In the genomic region with DNA sequence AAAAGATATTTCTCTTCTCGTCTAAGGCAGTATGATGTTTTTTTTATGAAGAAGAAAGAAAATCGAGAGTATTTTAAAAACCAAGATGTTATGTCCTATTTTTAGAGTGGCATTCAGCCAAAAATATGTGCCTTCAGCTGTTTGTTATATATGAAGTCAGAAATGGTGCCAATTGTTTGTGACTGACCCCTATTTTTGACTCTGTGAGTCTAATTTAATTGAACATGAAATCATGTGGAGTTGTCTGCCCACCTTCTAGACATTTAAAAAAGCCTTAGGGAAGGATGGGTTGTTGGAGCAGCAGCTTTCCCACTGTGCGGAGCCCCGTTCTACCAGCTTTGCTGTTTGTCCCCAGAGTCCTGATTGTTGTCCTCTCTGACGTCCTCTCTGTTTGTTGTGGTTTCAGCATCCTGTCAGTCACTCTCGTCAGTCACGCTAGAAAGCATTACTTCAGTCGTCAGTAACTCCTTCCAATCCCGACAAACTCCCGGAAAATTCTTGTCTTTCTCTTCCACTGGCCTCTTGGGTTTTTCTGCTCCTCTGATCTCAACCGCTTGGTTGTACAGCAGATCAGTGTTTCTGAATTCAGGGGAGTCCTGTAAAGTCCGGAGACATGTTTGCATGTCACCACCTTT, we compare ENCODE assay signal across 11 mouse cellular contexts. TPM values are rescaled to one million over a fixed set of nuclear protein-coding genes. Genes with fewer than 3 reads are reported as not detected.
A peak's percentile ranks its signal among the peaks of the same experiment; 100 is the strongest.
DNase-seq lines count a peak whose midpoint lies in the region; ATAC-seq lines count a peak whose summit lies in the region.
"Had no signal": no experiment of that assay in that cellular context is flagged by ENCODE, and none has a peak within 500 bp of the region (broad histone marks: within the 10 kb centered on the region; RNA-seq: fewer than 3 reads in every experiment).

No protein-coding gene starts in this region.

- H3K9ac ChIP-seq in midbrain, embryonic 12.5 days (replicated peaks), result no peak overlapping the region
- H3K9ac ChIP-seq in midbrain, embryonic 11.5 days (ENCODE audit: low read length), result no peak overlapping the region
- H3K9ac ChIP-seq in forebrain, embryonic 15.5 days (replicated peaks), result no peak overlapping the region
- H3K9ac ChIP-seq in neural tube, embryonic 15.5 days (replicated peaks), result no peak overlapping the region
- H3K9ac ChIP-seq: limb, embryonic 15.5 days had no signal

- peaks cover 15% of the 10 kb centered on the region; the same call in 1 of the 2 replicates for H3K4me1 ChIP-seq in midbrain, embryonic 12.5 days
- peaks cover 4% of the 10 kb centered on the region; the same call in 1 of the 2 replicates for H3K4me1 ChIP-seq in midbrain, embryonic 11.5 days (ENCODE audit: control insufficient read depth, insufficient read depth, low read length)
- peaks cover 26% of the 10 kb centered on the region for H3K4me1 ChIP-seq in forebrain, embryonic 15.5 days
- peaks cover 22% of the 10 kb centered on the region for H3K4me1 ChIP-seq in neural tube, embryonic 15.5 days

- no peaks in the 10 kb centered on the region for H3K9me3 ChIP-seq in midbrain, embryonic 12.5 days
- H3K9me3 ChIP-seq in midbrain, embryonic 11.5 days (ENCODE audit: control insufficient read depth, low read length), result no peaks in the 10 kb centered on the region
- no peaks in the 10 kb centered on the region for H3K9me3 ChIP-seq in forebrain, embryonic 15.5 days
- H3K9me3 ChIP-seq in neural tube, embryonic 15.5 days (replicated peaks), result no peaks in the 10 kb centered on the region
- H3K9me3 ChIP-seq: limb, embryonic 15.5 days; megakaryocyte, embryonic 14.5 days had no signal

- H3K36me3 ChIP-seq in midbrain, embryonic 12.5 days, result peaks cover 19% of the 10 kb centered on the region
- H3K36me3 ChIP-seq in midbrain, embryonic 11.5 days (ENCODE audit: control insufficient read depth, insufficient read depth, low read length), result no peaks in the 10 kb centered on the region
- H3K36me3 ChIP-seq in forebrain, embryonic 15.5 days, result peaks cover 23% of the 10 kb centered on the region
- H3K36me3 ChIP-seq in neural tube, embryonic 15.5 days, result peaks cover 25% of the 10 kb centered on the region
- H3K36me3 ChIP-seq: limb, embryonic 15.5 days had no signal

- H3K27me3 ChIP-seq in midbrain, embryonic 12.5 days, result no peaks in the 10 kb centered on the region
- H3K27me3 ChIP-seq in midbrain, embryonic 11.5 days (ENCODE audit: control insufficient read depth, insufficient read depth, low read length), result no peaks in the 10 kb centered on the region
- H3K27me3 ChIP-seq in forebrain, embryonic 15.5 days, result no peaks in the 10 kb centered on the region
- no peaks in the 10 kb centered on the region for H3K27me3 ChIP-seq in neural tube, embryonic 15.5 days (replicated peaks)
- H3K27me3 ChIP-seq: limb, embryonic 15.5 days had no signal

- no peak for ATAC-seq in midbrain, embryonic 12.5 days (ENCODE audit: low FRiP score, low read depth)
- ATAC-seq in midbrain, embryonic 11.5 days (ENCODE audit: low FRiP score), result no peak
- no peak for ATAC-seq in forebrain, embryonic 15.5 days (replicated peaks)
- no peak for ATAC-seq in neural tube, embryonic 15.5 days (ENCODE audit: low FRiP score)

- peak overlapping the region; percentile 29 for H3K4me2 ChIP-seq in midbrain, embryonic 12.5 days (replicated peaks)
- no peak overlapping the region for H3K4me2 ChIP-seq in midbrain, embryonic 11.5 days
- peak overlapping the region; percentile 29 for H3K4me2 ChIP-seq in forebrain, embryonic 15.5 days (replicated peaks)
- peak overlapping the region; percentile 24; the same call in 1 of the 2 replicates for H3K4me2 ChIP-seq in neural tube, embryonic 15.5 days
- H3K4me2 ChIP-seq: limb, embryonic 15.5 days had no signal

- H3K4me3 ChIP-seq in midbrain, embryonic 12.5 days, result peak overlapping the region; percentile 12
- no peak overlapping the region for H3K4me3 ChIP-seq in midbrain, embryonic 11.5 days (ENCODE audit: low read depth, low read length)
- H3K4me3 ChIP-seq in forebrain, embryonic 15.5 days, result peak overlapping the region; percentile 16; the same call in 1 of the 2 replicates
- no peak overlapping the region for H3K4me3 ChIP-seq in neural tube, embryonic 15.5 days (replicated peaks)
- H3K4me3 ChIP-seq: limb, embryonic 15.5 days; megakaryocyte, embryonic 14.5 days had no signal

- WGBS in midbrain, embryonic 12.5 days, result 40% methylated on average over 12 of the region's 12 CpGs
- WGBS in midbrain, embryonic 11.5 days, result 26% methylated on average over 12 of the region's 12 CpGs
- WGBS in forebrain, embryonic 15.5 days, result 35% methylated on average over 12 of the region's 12 CpGs
- WGBS in neural tube, embryonic 15.5 days, result 67% methylated on average over 12 of the region's 12 CpGs

- no peak overlapping the region for H3K27ac ChIP-seq in midbrain, embryonic 12.5 days (replicated peaks)
- no peak overlapping the region for H3K27ac ChIP-seq in midbrain, embryonic 11.5 days (ENCODE audit: low read depth, low read length)
- peak overlapping the region; percentile 55 for H3K27ac ChIP-seq in forebrain, embryonic 15.5 days (replicated peaks)
- no peak overlapping the region for H3K27ac ChIP-seq in neural tube, embryonic 15.5 days (replicated peaks)
- H3K27ac ChIP-seq: limb, embryonic 15.5 days had no signal

- DNase-seq in frontal cortex, adult 2 months (ENCODE audit: extremely low spot score in 1 of 2, low spot score in 1 of 2), result peak; percentile 40 to 70
- no peak for DNase-seq in frontal cortex, postnatal 25 days (ENCODE audit: low spot score in 2 of 2)
- DNase-seq in midbrain, embryonic 11.5 days (ENCODE audit: low spot score, missing footprints), result no peak
- no peak for DNase-seq in ovary, postnatal 10 days (ENCODE audit: low spot score)
- no peak for DNase-seq in frontal cortex, postnatal 14 days (ENCODE audit: low spot score in 2 of 2)
- DNase-seq: thymus, adult 2 months had no signal

RNA-seq across cellular contexts. Expression of a gene that starts 2.8 kb away (rescaled TPM):
- 67.1 and 69.9 TPM in 2 replicates for polyA plus RNA-seq in frontal cortex, adult 2 months (2012; rRNA removed)
- 26.8 and 27.1 TPM in 2 replicates for polyA plus RNA-seq in midbrain, embryonic 12.5 days (2016; fragmentation: Nextera tagmentation; extraction: Ambion mirVana)
- 27.0 and 28.0 TPM in 2 replicates for polyA plus RNA-seq in midbrain, embryonic 11.5 days (2014; fragmentation: Nextera tagmentation; extraction: Ambion mirVana)
- 32.2 and 34.4 TPM in 2 replicates for polyA plus RNA-seq in forebrain, embryonic 15.5 days (2015; fragmentation: Nextera tagmentation; extraction: Ambion mirVana)
- 28.6 and 34.5 TPM in 2 replicates for polyA plus RNA-seq in neural tube, embryonic 15.5 days (2015; fragmentation: Nextera tagmentation; extraction: Ambion mirVana)

RNA-seq across cellular contexts. Expression of a gene that starts 3.0 kb away (rescaled TPM):
- polyA plus RNA-seq in frontal cortex, adult 2 months (2012; rRNA removed), result 14.6 and 19.0 TPM in 2 replicates
- 27.4 and 28.0 TPM in 2 replicates for polyA plus RNA-seq in midbrain, embryonic 12.5 days (2016; fragmentation: Nextera tagmentation; extraction: Ambion mirVana)
- polyA plus RNA-seq in midbrain, embryonic 11.5 days (2014; fragmentation: Nextera tagmentation; extraction: Ambion mirVana), result 23.5 and 23.9 TPM in 2 replicates
- 35.7 and 38.1 TPM in 2 replicates for polyA plus RNA-seq in forebrain, embryonic 15.5 days (2015; fragmentation: Nextera tagmentation; extraction: Ambion mirVana)
- 49.4 and 56.5 TPM in 2 replicates for polyA plus RNA-seq in neural tube, embryonic 15.5 days (2015; fragmentation: Nextera tagmentation; extraction: Ambion mirVana)

Comparison
In these comparisons a context has a peak if more than half of its experiments do, and no peak if none do; other contexts are left out.
1. DNase-seq: peak in frontal cortex, adult 2 months (2 of 2); none in frontal cortex, postnatal 25 days (0 of 2), midbrain, embryonic 11.5 days (single experiment), ovary, postnatal 10 days (single experiment) and frontal cortex, postnatal 14 days (0 of 2).
2. H3K4me3 ChIP-seq: peak in midbrain, embryonic 12.5 days (single experiment) and forebrain, embryonic 15.5 days (single experiment); none in midbrain, embryonic 11.5 days (single experiment) and neural tube, embryonic 15.5 days (single experiment).